Mouse (Mus musculus) layer of hippocampus, adult 2 months (tissue): ENCODE data around the gene Fkbp10. TPM values are rescaled to one million over a fixed set of nuclear protein-coding genes. Genes with fewer than 3 reads are reported as not detected.

Experiments used
- DNase-seq, 2 experiments: peaks; one replicate each; pipeline ENCODE4 v3.0.0; 2022; ENCODE audit warnings: low spot score in 2 of 2
- H3K27ac ChIP-seq: fragments of 200-600 bp; 2 replicates; pipeline ENCODE4 v1.8.1; 2022
- H3K4me3 ChIP-seq: fragments of 200-600 bp; 2 replicates; pipeline ENCODE4 v1.8.1; 2022; ENCODE audit warnings: mild to moderate bottlenecking
- CTCF ChIP-seq: fragments of 200-600 bp; conservative IDR thresholded peaks from 2 replicates; pipeline ENCODE4 v1.8.1; 2022; ENCODE audit warnings: antibody characterized with exemption, mild to moderate bottlenecking, moderate library complexity
- long read RNA-seq, 2 experiments: library from polyadenylated mRNA; stranded (forward); transcript quantifications; one replicate each; pipeline ENCODE4 v2.0.0; 2021; ENCODE audit warnings: borderline mapping rate in 2 of 2
- total RNA-seq, 2 experiments: library from RNA; stranded (reverse); gene quantifications; 2 replicates each; pipeline ENCODE4 v1.2.3; 2021

Gene Fkbp10
- total RNA-seq: 1 to 10 TPM; 4.4 to 5.8 TPM
- long read RNA-seq, experiment 1, transcript Fkbp10-201 (10 exons, 2,584 nt): major isoform, 6 of 7 reads
- long read RNA-seq, experiment 1, partial matches to known transcripts: 0 of 7 reads
- long read RNA-seq, experiment 1, other reads (novel, unspliced or antisense): 1 of 7 reads
- long read RNA-seq, experiment 2, transcript Fkbp10-201 (10 exons, 2,584 nt): major isoform, 6 of 8 reads
- long read RNA-seq, experiment 2, partial matches to known transcripts: 0 of 8 reads
- long read RNA-seq, experiment 2, other reads (novel, unspliced or antisense): 2 of 8 reads

DNA sequence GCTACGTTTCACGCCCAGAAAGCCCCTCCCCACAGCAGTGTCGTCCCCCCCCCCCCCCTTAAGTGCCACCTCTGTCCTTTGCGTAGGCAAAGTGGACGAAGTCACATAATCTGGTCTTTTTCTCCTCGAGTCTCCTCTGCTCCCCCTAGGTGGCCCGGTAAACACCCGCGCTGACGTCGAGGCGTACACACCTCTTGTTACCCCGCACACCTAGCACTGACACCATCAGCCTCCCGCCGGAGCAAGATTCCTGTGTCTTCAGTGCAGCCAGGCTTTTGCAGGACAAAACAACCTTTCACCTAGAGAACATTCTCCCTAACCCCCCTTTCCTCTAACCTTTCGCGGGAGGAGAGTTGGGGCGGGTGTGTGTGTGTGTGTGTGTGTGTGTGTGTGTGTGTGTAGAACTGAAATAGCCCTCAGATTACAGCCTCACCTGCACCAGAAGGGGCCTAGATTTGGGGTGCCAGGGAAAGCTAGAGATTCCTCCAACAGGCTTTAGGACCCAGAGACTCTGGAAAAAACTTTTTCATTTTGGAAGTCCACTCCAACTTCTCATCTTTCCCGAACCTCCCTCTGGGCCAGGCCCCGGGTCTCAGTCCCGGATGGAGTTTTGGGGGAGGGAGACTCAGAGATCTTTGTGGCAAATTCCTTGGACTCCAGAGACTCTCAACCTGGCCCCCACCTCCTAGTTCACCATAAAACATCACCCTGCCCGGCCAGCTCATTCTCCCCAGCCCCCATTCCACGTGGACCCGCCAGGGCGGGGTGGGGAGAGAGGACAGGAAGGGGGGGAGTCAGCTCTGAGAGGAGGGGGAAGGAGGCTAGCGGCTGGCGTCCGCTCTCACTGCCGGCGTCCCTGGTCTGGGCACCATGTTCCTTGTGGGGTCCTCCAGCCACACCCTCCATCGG is at the start of gene Fkbp10:
Fkbp10 (plus strand) TSS at position 784 of the 909 bp plus-strand sequence.
- peak within 1 kb of the TSS; percentile 86 for H3K4me3 ChIP-seq
- H3K27ac ChIP-seq: peak within 1 kb of the TSS; percentile 86
- TF ChIP-seq CTCF: no peak
- DNase-seq: no peak

DNA sequence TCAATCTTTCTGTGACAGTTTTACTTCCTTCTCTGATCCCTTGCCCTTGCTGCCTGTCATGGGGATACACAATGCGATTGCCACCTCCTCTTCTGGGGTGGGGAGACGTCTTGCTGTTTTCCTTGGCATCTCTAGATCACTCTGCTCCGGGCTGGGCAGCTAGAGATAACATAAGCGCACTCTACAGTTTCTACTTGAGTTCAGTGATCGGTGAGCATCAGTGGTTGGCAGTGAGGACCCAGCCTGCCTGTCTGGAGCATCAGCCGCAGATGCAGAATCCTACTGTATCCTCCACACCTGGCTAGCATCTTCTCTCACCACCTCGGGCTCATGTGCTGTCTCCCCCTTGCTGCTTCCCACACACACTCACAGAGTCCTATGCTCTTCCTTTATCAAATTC is 46.4 kb upstream of the Fkbp10 start:
- Histone ChIP-seq H3K4me3 (no peak overlapping the region), H3K27ac (no peak overlapping the region)
- no peak for TF ChIP-seq CTCF
- no peak for DNase-seq

- no peak overlapping the region for H3K4me3 ChIP-seq
- no peak for DNase-seq
- H3K27ac ChIP-seq: no peak overlapping the region
- TF ChIP-seq CTCF: no peak
These were observed 45.7 kb upstream of the Fkbp10 start for GRCm38 (mm10) chr11:100369822-100370221.

DNA sequence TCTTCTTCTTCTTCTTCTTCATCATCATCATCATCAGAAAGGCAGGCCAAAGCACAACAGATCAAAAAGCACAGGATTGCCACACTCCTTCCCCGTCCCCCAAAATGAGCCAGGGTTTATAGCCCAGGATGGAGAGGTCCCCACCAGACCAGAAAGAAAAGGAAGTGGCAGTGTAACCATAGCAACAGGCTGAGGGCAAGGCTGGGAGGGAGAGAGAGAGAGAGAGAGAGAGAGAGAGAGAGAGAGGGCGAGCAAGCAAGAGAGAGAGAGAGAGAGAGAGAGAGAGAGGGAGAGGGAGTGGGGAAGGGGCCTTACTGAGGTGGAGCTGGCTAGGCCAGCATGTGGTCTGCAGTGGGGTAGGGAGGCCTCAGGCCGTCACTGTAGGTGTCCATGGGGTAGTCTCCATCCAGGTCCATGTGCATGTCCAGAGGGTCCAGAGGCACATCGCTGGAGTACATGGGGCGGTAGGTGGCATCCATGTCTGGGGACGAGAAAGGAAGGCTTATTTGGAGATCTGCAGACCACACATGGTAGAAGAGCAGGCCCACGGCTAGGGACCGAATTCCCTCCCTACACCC is 43.4 kb upstream of the Fkbp10 start:
- TF ChIP-seq CTCF: no peak
- no peak for DNase-seq
- no peak overlapping the region for H3K4me3 ChIP-seq
- H3K27ac ChIP-seq: no peak overlapping the region

- H3K27ac ChIP-seq: no peak overlapping the region
- no peak overlapping the region for H3K4me3 ChIP-seq
- no peak for TF ChIP-seq CTCF
- DNase-seq: no peak
These were observed 40.4 kb upstream of the Fkbp10 start for GRCm38 (mm10) chr11:100375127-100375526.

GRCm38 (mm10) chr11:100376005-100376404 is 39.5 kb upstream of the Fkbp10 start:
- Histone ChIP-seq H3K4me3 (no peak overlapping the region), H3K27ac (no peak overlapping the region)
- DNase-seq: no peak
- TF ChIP-seq CTCF: no peak

DNA sequence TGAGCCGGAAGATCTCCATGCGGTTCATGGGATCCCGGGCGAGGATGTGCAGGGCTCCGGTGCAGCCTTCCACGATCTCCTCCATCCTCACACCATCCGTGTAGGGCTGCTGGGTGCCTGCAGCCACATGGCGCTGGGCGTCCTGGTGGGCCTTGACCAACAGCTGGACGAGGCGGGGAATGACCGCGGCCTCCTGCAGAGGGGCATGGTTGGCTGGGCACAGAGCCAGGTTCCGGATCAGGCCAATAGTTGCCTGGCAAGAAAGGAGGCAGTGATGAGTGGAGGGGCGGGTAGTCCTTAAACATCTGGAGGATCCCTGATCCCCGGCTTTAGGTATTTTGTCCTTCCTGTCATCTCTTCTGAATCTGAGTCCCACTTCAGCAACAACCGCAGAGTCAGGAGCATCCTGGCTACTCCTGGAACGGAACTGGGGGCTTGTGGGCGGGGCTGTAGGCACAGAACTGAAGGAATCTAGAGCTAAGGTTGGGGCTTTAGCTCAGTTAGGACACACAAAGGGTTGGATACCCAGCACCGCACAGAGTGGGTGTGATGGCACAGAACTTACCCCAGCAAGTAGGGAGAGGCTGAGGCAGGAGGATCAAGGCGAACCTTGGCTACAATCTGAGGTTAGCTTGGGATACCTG is 38.6 kb upstream of the Fkbp10 start:
- H3K4me3 ChIP-seq: no peak overlapping the region
- no peak for DNase-seq
- no peak overlapping the region for H3K27ac ChIP-seq
- TF ChIP-seq CTCF: no peak

DNA sequence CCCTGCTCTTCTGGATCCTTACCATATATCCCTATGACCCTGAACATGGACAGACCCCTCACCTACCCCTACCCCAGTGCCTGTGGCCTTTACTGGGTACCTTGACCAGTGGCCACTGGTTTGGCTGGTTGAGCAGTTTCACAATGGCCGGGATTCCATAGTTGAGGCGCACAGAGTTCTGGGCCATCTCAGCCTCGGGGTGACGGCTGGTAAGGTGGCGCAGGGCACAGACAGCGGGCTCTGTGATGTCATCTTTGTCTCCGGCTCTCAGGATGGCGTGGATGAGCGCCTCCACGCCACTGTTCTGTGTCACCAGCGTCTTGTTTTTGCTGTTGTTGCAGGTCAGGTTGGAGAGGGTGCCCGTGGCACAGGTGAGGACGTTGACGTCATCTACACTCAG is 37.5 kb upstream of the Fkbp10 start:
- DNase-seq: no peak
- no peak for TF ChIP-seq CTCF
- Histone ChIP-seq H3K4me3 (no peak overlapping the region), H3K27ac (no peak overlapping the region)

GRCm38 (mm10) chr11:100378446-100378845 is 37.1 kb upstream of the Fkbp10 start:
- DNase-seq: no peak
- Histone ChIP-seq H3K4me3 (no peak overlapping the region), H3K27ac (no peak overlapping the region)
- TF ChIP-seq CTCF: no peak

- DNase-seq: no peak
- TF ChIP-seq CTCF: no peak
- Histone ChIP-seq H3K27ac (no peak overlapping the region), H3K4me3 (no peak overlapping the region)
These were observed 36.2 kb upstream of the Fkbp10 start for GRCm38 (mm10) chr11:100379311-100379710.

DNA sequence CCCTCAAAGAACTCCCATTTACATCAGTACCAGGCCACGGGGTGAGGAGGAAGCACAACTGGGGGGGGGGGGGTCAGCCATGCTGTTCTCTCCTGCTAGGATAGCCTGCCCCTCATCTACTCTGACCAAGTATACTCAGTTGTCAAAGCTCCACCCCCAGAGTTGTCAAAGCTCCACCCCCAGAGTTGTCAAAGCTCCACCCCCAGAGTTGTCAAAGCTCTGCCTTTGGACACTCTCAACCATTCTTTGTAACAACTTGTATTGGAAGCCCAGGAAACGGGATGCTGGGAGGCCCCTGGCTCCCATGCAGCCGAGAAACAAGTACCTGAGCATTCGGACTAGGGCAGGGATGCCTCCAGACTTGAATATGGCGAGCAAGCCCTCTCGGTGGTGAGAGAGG is 32.8 kb upstream of the Fkbp10 start:
- H3K27ac ChIP-seq: no peak overlapping the region
- TF ChIP-seq CTCF: no peak
- DNase-seq: no peak
- H3K4me3 ChIP-seq: no peak overlapping the region

GRCm38 (mm10) chr11:100385016-100385415 is 30.5 kb upstream of the Fkbp10 start:
- no peak for DNase-seq
- H3K27ac ChIP-seq: no peak overlapping the region
- no peak overlapping the region for H3K4me3 ChIP-seq
- no peak for TF ChIP-seq CTCF

DNA sequence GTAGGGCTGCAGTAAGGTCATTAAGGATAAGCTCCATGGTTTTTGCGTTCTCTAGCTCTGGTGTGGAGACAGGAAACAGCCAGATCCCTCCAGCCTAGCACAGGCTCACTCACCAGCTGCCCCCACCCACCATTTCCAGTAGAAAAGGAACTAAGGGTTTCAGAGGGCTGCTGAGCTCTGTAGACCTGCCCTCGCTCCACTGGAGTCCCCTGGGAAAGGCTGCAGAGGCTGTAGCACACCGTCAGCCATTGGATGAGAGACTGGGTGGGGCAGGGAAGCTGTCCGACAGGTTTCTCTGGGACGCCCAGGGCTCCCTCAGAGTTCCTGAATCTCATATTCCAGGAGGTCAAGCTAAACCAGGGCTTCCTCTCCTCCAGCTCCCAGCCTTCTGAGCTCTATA is 28.9 kb upstream of the Fkbp10 start:
- Histone ChIP-seq H3K4me3 (no peak overlapping the region), H3K27ac (no peak overlapping the region)
- no peak for TF ChIP-seq CTCF
- DNase-seq: no peak
